Mouse (Mus musculus) MEL (cell line): Measurements from ENCODE around the gene Scnm1. TPM values are rescaled to one million over a fixed set of nuclear protein-coding genes. Genes with fewer than 3 reads are reported as not detected.

Experiments used
- DNase-seq: peaks from one replicate; pipeline ENCODE4 v3.0.0; 2011; ENCODE audit warnings: low read depth, low spot score
- H3K27ac ChIP-seq: 2 replicates; pipeline ENCODE4 v1.5.1; 2012; ENCODE audit warnings: low read depth, mild to moderate bottlenecking, control low read depth, low read length, moderate library complexity; ENCODE audit not compliant: control insufficient read depth
- H3K27me3 ChIP-seq, 2 experiments: fragments of 150-350 bp in 1 of 2; sonication (generic) in 1 of 2; 2 replicates each; pipeline ENCODE4 v1.6.1; 2012; ENCODE audit warnings: low read length in 2 of 2, mild to moderate bottlenecking in 2 of 2, improper control_type of control experiment in 1 of 2, moderate library complexity in 1 of 2; ENCODE audit not compliant: insufficient read depth in 2 of 2, control insufficient read depth in 1 of 2
- H3K36me3 ChIP-seq, 2 experiments: 2 replicates each; pipeline ENCODE4 v1.6.1; 2012 to 2014; ENCODE audit warnings: low read length in 2 of 2, improper control_type of control experiment in 1 of 2, inconsistent platforms in 1 of 2, mild to moderate bottlenecking in 1 of 2; ENCODE audit not compliant: insufficient read depth in 2 of 2, control insufficient read depth in 1 of 2
- H3K4me1 ChIP-seq, 2 experiments: fragments of 150-350 bp in 1 of 2; sonication (generic) in 1 of 2; 2 replicates each; pipeline ENCODE4 v1.6.1; 2012; ENCODE audit warnings: low read length in 2 of 2, improper control_type of control experiment in 1 of 2, mild to moderate bottlenecking in 1 of 2; ENCODE audit not compliant: insufficient read depth in 2 of 2, control insufficient read depth in 1 of 2
- H3K4me3 ChIP-seq, 2 experiments: fragments of 150-350 bp in 1 of 2; sonication (generic) in 1 of 2; 2 replicates each; pipeline ENCODE4 v1.5.1; 2012; ENCODE audit warnings: low read depth in 2 of 2, low read length in 2 of 2, mild to moderate bottlenecking in 2 of 2, moderate library complexity in 2 of 2, control low read depth in 1 of 2, improper control_type of control experiment in 1 of 2; ENCODE audit not compliant: control insufficient read depth in 1 of 2, insufficient read depth in 1 of 2
- H3K79me2 ChIP-seq: 2 replicates; pipeline ENCODE4 v1.6.1; 2012; ENCODE audit warnings: mild to moderate bottlenecking, low read length, moderate library complexity; ENCODE audit not compliant: control insufficient read depth, poor library complexity, insufficient read depth
- H3K9ac ChIP-seq: 2 replicates; pipeline ENCODE4 v1.6.1; 2012; ENCODE audit warnings: low read depth, mild to moderate bottlenecking, control low read depth, low read length, moderate library complexity; ENCODE audit not compliant: control insufficient read depth, poor library complexity, severe bottlenecking
- H3K9me3 ChIP-seq: fragments of 150-350 bp; sonication (generic); replicated peaks from 2 replicates; pipeline ENCODE4 v1.6.1; 2012; ENCODE audit warnings: mild to moderate bottlenecking, low read length, improper control_type of control experiment, moderate library complexity; ENCODE audit not compliant: insufficient read depth
- BHLHE40 ChIP-seq: IDR thresholded peaks from 2 replicates; pipeline ENCODE4 v1.6.1; 2012; ENCODE audit warnings: low read depth, mild to moderate bottlenecking, inconsistent platforms, low read length, improper control_type of control experiment, borderline replicate concordance
- CHD1 ChIP-seq: IDR thresholded peaks from 2 replicates; pipeline ENCODE4 v1.6.1; 2012; ENCODE audit warnings: low read depth, mild to moderate bottlenecking, inconsistent platforms, low read length, improper control_type of control experiment
- CHD2 ChIP-seq: IDR thresholded peaks from 2 replicates; pipeline ENCODE4 v1.6.1; 2011; ENCODE audit warnings: low read length, improper control_type of control experiment
- ELF1 ChIP-seq: IDR thresholded peaks from 2 replicates; pipeline ENCODE4 v1.6.1; 2014; ENCODE audit warnings: low read depth, mild to moderate bottlenecking, inconsistent platforms, low read length, improper control_type of control experiment, moderate library complexity
- EP300 ChIP-seq, 2 experiments: IDR thresholded peaks; 2 replicates each; pipeline ENCODE4 v1.6.1; 2011; ENCODE audit warnings: improper control_type of control experiment in 2 of 2, low read length in 2 of 2, low read depth in 1 of 2, mild to moderate bottlenecking in 1 of 2
- ETS1 ChIP-seq: IDR thresholded peaks from 2 replicates; pipeline ENCODE4 v1.6.1; 2012; ENCODE audit warnings: low read depth, mild to moderate bottlenecking, inconsistent platforms, low read length, improper control_type of control experiment, moderate library complexity
- GABPA ChIP-seq: IDR thresholded peaks from 2 replicates; pipeline ENCODE4 v1.6.1; 2012; ENCODE audit warnings: low read depth, mild to moderate bottlenecking, inconsistent platforms, low read length, improper control_type of control experiment, moderate library complexity
- KAT2A ChIP-seq: conservative IDR thresholded peaks from 2 replicates; pipeline ENCODE4 v1.6.1; 2012; ENCODE audit warnings: low read depth, low read length, improper control_type of control experiment, inconsistent platforms
- MAFK ChIP-seq: IDR thresholded peaks from 2 replicates; pipeline ENCODE4 v1.6.1; 2011; ENCODE audit warnings: low read depth, mild to moderate bottlenecking, low read length, improper control_type of control experiment, borderline replicate concordance
- MAX ChIP-seq: IDR thresholded peaks from 2 replicates; pipeline ENCODE4 v1.6.1; 2011; ENCODE audit warnings: low read length, improper control_type of control experiment
- MAZ ChIP-seq: IDR thresholded peaks from 2 replicates; pipeline ENCODE4 v1.6.1; 2012; ENCODE audit warnings: low read depth, mild to moderate bottlenecking, inconsistent platforms, low read length, improper control_type of control experiment
- MEF2A ChIP-seq: IDR thresholded peaks from 2 replicates; pipeline ENCODE4 v1.6.1; 2014; ENCODE audit warnings: low read depth, mild to moderate bottlenecking, inconsistent platforms, low read length, improper control_type of control experiment; ENCODE audit not compliant: poor library complexity, insufficient replicate concordance, severe bottlenecking; ENCODE audit errors: extremely low read depth
- MXI1 ChIP-seq: IDR thresholded peaks from 2 replicates; pipeline ENCODE4 v1.6.1; 2011; ENCODE audit warnings: mild to moderate bottlenecking, low read depth, low read length, improper control_type of control experiment
- MYB ChIP-seq: IDR thresholded peaks from 2 replicates; pipeline ENCODE4 v1.6.1; 2011; ENCODE audit warnings: mild to moderate bottlenecking, low read depth, low read length, improper control_type of control experiment
- MYC ChIP-seq: IDR thresholded peaks from 2 replicates; pipeline ENCODE4 v1.6.1; 2011; ENCODE audit warnings: low read depth, mild to moderate bottlenecking, low read length, improper control_type of control experiment, moderate library complexity
- NELFE ChIP-seq: IDR thresholded peaks from 2 replicates; pipeline ENCODE4 v1.6.1; 2011; ENCODE audit warnings: low read depth, low read length, improper control_type of control experiment
- NRF1 ChIP-seq: IDR thresholded peaks from 2 replicates; pipeline ENCODE4 v1.6.1; 2014; ENCODE audit warnings: low read depth, mild to moderate bottlenecking, inconsistent platforms, low read length, improper control_type of control experiment, moderate library complexity; ENCODE audit not compliant: poor library complexity, insufficient read depth, severe bottlenecking
- POLR2A ChIP-seq, 2 experiments: IDR thresholded peaks; 2 replicates each; pipeline ENCODE4 v1.6.1; 2011 to 2012; ENCODE audit warnings: low read length in 2 of 2, mild to moderate bottlenecking in 2 of 2, control low read depth in 1 of 2, improper control_type of control experiment in 1 of 2, low read depth in 1 of 2, moderate library complexity in 1 of 2; ENCODE audit not compliant: control insufficient read depth in 1 of 2, insufficient read depth in 1 of 2, poor library complexity in 1 of 2
- POLR2AphosphoS2 ChIP-seq: IDR thresholded peaks from 2 replicates; pipeline ENCODE4 v1.6.1; 2011; ENCODE audit warnings: low read length, improper control_type of control experiment
- RCOR1 ChIP-seq: IDR thresholded peaks from 2 replicates; pipeline ENCODE4 v1.6.1; 2012; ENCODE audit warnings: low read depth, mild to moderate bottlenecking, inconsistent platforms, low read length, improper control_type of control experiment
- TAL1 ChIP-seq: IDR thresholded peaks from 2 replicates; pipeline ENCODE4 v1.6.1; 2012; ENCODE audit warnings: mild to moderate bottlenecking, inconsistent platforms, low read length, moderate library complexity, mixed read lengths
- TCF12 ChIP-seq: IDR thresholded peaks from 2 replicates; pipeline ENCODE4 v1.6.1; 2014; ENCODE audit warnings: low read depth, mild to moderate bottlenecking, inconsistent platforms, low read length, improper control_type of control experiment, moderate library complexity
- UBTF ChIP-seq: IDR thresholded peaks from 2 replicates; pipeline ENCODE4 v1.6.1; 2012; ENCODE audit warnings: low read depth, mild to moderate bottlenecking, inconsistent platforms, low read length, improper control_type of control experiment, moderate library complexity, borderline replicate concordance; ENCODE audit not compliant: insufficient read depth
- USF1 ChIP-seq: IDR thresholded peaks from 2 replicates; pipeline ENCODE4 v1.6.1; 2014; ENCODE audit warnings: low read depth, mild to moderate bottlenecking, inconsistent platforms, low read length, improper control_type of control experiment, moderate library complexity
- USF2 ChIP-seq, 2 experiments: IDR thresholded peaks; 2 replicates each; pipeline ENCODE4 v1.6.1; 2011 to 2012; ENCODE audit warnings: improper control_type of control experiment in 2 of 2, low read length in 2 of 2, borderline replicate concordance in 1 of 2, inconsistent platforms in 1 of 2, low read depth in 1 of 2, mild to moderate bottlenecking in 1 of 2; ENCODE audit not compliant: insufficient read depth in 1 of 2
- ZMIZ1 ChIP-seq: IDR thresholded peaks from 2 replicates; pipeline ENCODE4 v1.6.1; 2012; ENCODE audit warnings: low read depth, mild to moderate bottlenecking, inconsistent platforms, low read length, improper control_type of control experiment, moderate library complexity
- ZNF384 ChIP-seq: IDR thresholded peaks from 2 replicates; pipeline ENCODE4 v1.6.1; 2012; ENCODE audit warnings: low read depth, mild to moderate bottlenecking, inconsistent platforms, low read length, improper control_type of control experiment
- polyA plus RNA-seq, 2 experiments: library from polyadenylated mRNA; stranded (reverse) in 1 of 2; unstranded in 1 of 2; fragments of >175 nt in 1 of 2; fragments of >200 nt in 1 of 2; gene quantifications; 2 replicates each; pipeline versions ENCODE4 v1.2.1 to v1.2.4; 2012; ENCODE audit warnings: low replicate concordance in 2 of 2, low read depth in 1 of 2; ENCODE audit not compliant: insufficient read length in 2 of 2, insufficient read depth in 1 of 2, missing spikeins in 1 of 2
- total RNA-seq: library from RNA; depleted of rRNA; stranded (reverse); fragments of 300-350 nt; gene quantifications from 2 replicates; pipeline ENCODE4 v1.2.3, GENCODE M21; 2012

The Scnm1 gene
- total and polyA plus RNA-seq, 3 experiments: 93.1 to 104 TPM; not detected in 1

DNA sequence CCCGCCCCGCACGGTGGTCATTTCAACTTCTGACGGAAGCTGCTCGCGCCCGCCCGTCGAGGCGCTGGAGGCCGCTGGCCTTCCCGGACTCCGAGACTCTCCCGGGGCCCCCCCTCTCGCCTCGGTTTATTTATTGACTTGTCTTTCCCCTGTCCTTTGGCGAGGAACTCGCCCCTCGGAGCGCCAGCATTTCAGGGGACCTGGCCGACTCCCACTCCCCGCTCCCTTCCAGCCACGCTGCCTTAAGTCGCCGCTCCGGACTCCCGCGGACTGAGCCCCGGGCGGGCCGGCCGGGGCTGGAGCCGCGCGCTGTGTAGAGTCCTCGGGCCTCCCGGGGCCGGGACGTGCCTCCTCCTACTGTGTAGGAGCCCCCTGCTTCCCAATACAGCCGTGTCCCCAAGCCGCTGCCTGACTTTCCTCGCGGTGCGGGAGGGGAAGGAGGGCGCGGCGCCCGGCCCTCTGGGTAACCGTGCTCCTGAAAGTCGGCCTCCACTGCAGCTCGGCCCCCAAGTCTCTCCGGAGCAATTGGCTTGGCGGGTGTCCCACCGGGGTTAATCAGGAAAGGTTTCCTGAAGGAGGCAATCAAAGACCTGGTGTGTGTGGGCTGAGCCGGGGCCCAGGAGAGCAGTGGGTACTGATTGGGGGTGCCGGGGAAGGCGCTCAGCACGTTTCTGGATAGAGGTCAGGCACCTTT is 39.6 kb upstream of the Scnm1 start:
- TF ChIP-seq MXI1: no peak
- no peak for TF ChIP-seq MAFK
- TF ChIP-seq ELF1: no peak
- no peak for TF ChIP-seq ETS1
- no peak for TF ChIP-seq POLR2AphosphoS2
- TF ChIP-seq POLR2A (IDR thresholded peaks at IDR 0.05; ENCODE audit: control insufficient read depth in 1 of 2, insufficient read depth in 1 of 2, low read depth in 1 of 2, low read length in 2 of 2, poor library complexity in 1 of 2): no peak
- TF ChIP-seq ZNF384: no peak
- no peak for TF ChIP-seq NELFE
- no peak for TF ChIP-seq MYC
- TF ChIP-seq CHD2: no peak
- no peak for TF ChIP-seq NRF1
- TF ChIP-seq BHLHE40: no peak
- no peak for TF ChIP-seq GABPA
- TF ChIP-seq MAZ: no peak
- TF ChIP-seq TCF12: no peak
- Histone ChIP-seq H3K79me2 (no peaks in the 10 kb centered on the region), H3K9me3 (no peaks in the 10 kb centered on the region), H3K27me3 (no peaks in the 10 kb centered on the region), H3K9ac (no peak overlapping the region), H3K4me3 (no peak overlapping the region), H3K36me3 (no peaks in the 10 kb centered on the region), H3K4me1 (no peaks in the 10 kb centered on the region), H3K27ac (no peak overlapping the region)
- no peak for DNase-seq

DNA sequence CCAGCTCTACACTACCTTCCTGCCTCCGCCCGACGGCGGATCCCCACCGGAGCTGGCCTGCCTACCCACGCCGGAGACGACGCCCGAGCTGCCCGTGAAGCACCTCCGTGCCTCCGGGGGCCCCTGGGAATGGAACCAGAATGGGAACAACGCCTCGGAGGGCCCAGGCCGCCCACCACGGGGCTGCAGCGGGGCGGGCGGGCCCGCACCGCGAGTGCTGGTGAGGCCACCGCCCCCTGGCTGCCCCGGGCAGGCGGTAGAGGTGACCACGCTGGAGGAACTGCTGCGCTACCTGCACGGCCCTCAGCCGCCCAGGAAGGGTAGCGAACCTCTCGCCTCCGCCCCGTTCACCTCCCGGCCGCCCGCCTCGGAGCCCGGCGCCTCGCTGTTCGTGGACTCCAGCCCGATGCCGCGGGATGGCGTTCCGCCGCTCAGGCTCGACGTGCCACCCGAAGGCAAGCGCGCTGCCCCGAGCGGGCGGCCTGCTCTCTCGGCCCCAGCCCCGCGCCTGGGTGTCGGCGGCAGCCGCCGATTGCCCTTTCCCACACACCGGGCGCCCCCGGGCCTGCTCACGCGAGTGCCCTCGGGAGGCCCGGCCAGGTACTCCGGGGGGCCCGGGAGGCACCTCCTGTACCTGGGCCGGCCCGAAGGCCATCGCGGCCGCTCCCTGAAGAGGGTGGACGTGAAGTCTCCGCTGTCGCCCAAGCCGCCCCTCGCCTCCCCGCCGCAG is 38.9 kb upstream of the Scnm1 start:
- Histone ChIP-seq H3K36me3 (no peaks in the 10 kb centered on the region), H3K4me1 (no peaks in the 10 kb centered on the region), H3K9ac (no peak overlapping the region), H3K4me3 (no peak overlapping the region), H3K9me3 (no peaks in the 10 kb centered on the region), H3K27me3 (no peaks in the 10 kb centered on the region), H3K79me2 (no peaks in the 10 kb centered on the region), H3K27ac (no peak overlapping the region)
- TF ChIP-seq CHD2 (no peak), MAZ (no peak), MYB (no peak), TAL1 (no peak), ZMIZ1 (no peak), BHLHE40 (no peak), EP300 (IDR thresholded peaks at IDR 0.05; ENCODE audit: low read depth in 1 of 2, low read length in 2 of 2) (no peak), UBTF (no peak), USF2 (IDR thresholded peaks at IDR 0.05; ENCODE audit: borderline replicate concordance in 1 of 2, insufficient read depth in 1 of 2, low read depth in 1 of 2, low read length in 2 of 2) (no peak), TCF12 (no peak), MXI1 (no peak), RCOR1 (no peak), KAT2A (no peak), USF1 (no peak), MAX (no peak), MEF2A (no peak), ETS1 (no peak), ELF1 (no peak), GABPA (no peak), CHD1 (no peak)
- DNase-seq: no peak
